Mouse (Mus musculus) E14TG2a.4 (cell line): ENCODE measurements around the gene Trpv4.
A peak's percentile ranks its signal among the peaks of the same experiment; 100 is the strongest.

ENCODE experiments used
- H3K27me3 ChIP-seq: 2 replicates; pipeline ENCODE4 v1.6.1; 2014; ENCODE audit warnings: low read length, control low read depth; ENCODE audit not compliant: insufficient read depth
- H3K36me3 ChIP-seq: 2 replicates; pipeline ENCODE4 v1.6.1; 2014; ENCODE audit warnings: low read length, control low read depth; ENCODE audit not compliant: insufficient read depth
- H3K4me1 ChIP-seq: replicated peaks from 2 replicates; pipeline ENCODE4 v1.6.1; 2014; ENCODE audit warnings: low read depth, low read length, control low read depth
- H3K4me3 ChIP-seq: replicated peaks from 2 replicates; pipeline ENCODE4 v1.5.1; 2014; ENCODE audit warnings: mild to moderate bottlenecking, low read length
- H3K9me3 ChIP-seq: 2 replicates; pipeline ENCODE4 v1.6.1; 2014; ENCODE audit warnings: low read length, control low read depth
- CTCF ChIP-seq: conservative IDR thresholded peaks from 2 replicates; pipeline ENCODE4 v1.5.1; 2014; ENCODE audit warnings: low read length
- NANOG ChIP-seq: IDR thresholded peaks from 2 replicates; pipeline ENCODE4 v1.6.1; 2014; ENCODE audit warnings: borderline replicate concordance, low read length, mixed read lengths
- POU5F1 ChIP-seq: IDR thresholded peaks from 2 replicates; pipeline ENCODE4 v1.6.1; 2014; ENCODE audit warnings: low read length, borderline replicate concordance

Gene Trpv4

DNA sequence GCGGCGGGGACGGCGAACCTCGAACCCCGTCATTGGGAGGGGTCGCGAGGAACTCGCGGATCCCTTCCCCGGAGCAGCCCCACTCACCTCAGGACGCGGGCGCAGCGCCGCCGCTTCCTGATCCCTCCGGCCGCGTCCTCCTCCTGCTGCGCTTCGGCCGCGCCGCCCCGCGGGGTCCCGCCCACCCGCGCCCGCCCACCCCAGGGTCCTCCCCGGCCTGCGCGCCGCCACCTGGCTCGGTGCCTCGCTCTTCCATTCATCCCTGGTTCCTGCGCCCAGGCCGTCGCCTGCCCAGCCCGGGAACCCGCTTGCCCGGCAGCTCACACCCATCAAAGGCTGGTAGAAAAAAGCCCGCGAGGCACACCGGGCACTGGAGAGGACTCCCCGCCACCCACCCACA, at the start of gene Trpv4:
Trpv4 (minus strand) TSS at position 167 of the 400 bp plus-strand sequence.
- Histone ChIP-seq H3K9me3 (peaks cover 4% of the 10 kb centered on the region; the same call in 1 of the 2 replicates), H3K36me3 (peaks cover 4% of the 10 kb centered on the region; the same call in 1 of the 2 replicates), H3K4me1 (peaks cover 27% of the 10 kb centered on the region), H3K27me3 (peaks cover 59% of the 10 kb centered on the region), H3K4me3 (peak within 1 kb of the TSS; percentile 78)
- TF ChIP-seq NANOG (no peak), CTCF (no peak), POU5F1 (no peak)

- H3K27me3 ChIP-seq: no peaks in the 10 kb centered on the region; the same call in 1 of the 2 replicates
- peak; percentile 52 for TF ChIP-seq CTCF
- no peak for TF ChIP-seq POU5F1
- peaks cover 36% of the 10 kb centered on the region for H3K36me3 ChIP-seq
- peak within 1 kb of the TSS; percentile 90 for H3K4me3 ChIP-seq
- no peaks in the 10 kb centered on the region for H3K9me3 ChIP-seq
- peaks cover 39% of the 10 kb centered on the region for H3K4me1 ChIP-seq
These were observed 49.2 kb upstream of the Trpv4 start, which contains the start of gene Tchp for GRCm38 (mm10) chr5:114707265-114708068. Gene Tchp (plus strand): TSS chr5:114707760.

- Histone ChIP-seq H3K9me3 (no peaks in the 10 kb centered on the region), H3K36me3 (no peaks in the 10 kb centered on the region), H3K4me1 (peaks cover 33% of the 10 kb centered on the region), H3K4me3 (no peak overlapping the region), H3K27me3 (no peaks in the 10 kb centered on the region; the same call in 1 of the 2 replicates)
- TF ChIP-seq NANOG (no peak), CTCF (no peak; the same call in 1 of the 2 replicates), POU5F1 (no peak)
These were observed 44.5 kb upstream of the Trpv4 start for GRCm38 (mm10) chr5:114702403-114703392.

- TF ChIP-seq POU5F1: no peak
- no peak for TF ChIP-seq CTCF
- no peak for TF ChIP-seq NANOG
- Histone ChIP-seq H3K9me3 (no peaks in the 10 kb centered on the region), H3K4me3 (peak overlapping the region; percentile 71)
These were observed 40.8 kb upstream of the Trpv4 start for GRCm38 (mm10) chr5:114699015-114699414.

DNA sequence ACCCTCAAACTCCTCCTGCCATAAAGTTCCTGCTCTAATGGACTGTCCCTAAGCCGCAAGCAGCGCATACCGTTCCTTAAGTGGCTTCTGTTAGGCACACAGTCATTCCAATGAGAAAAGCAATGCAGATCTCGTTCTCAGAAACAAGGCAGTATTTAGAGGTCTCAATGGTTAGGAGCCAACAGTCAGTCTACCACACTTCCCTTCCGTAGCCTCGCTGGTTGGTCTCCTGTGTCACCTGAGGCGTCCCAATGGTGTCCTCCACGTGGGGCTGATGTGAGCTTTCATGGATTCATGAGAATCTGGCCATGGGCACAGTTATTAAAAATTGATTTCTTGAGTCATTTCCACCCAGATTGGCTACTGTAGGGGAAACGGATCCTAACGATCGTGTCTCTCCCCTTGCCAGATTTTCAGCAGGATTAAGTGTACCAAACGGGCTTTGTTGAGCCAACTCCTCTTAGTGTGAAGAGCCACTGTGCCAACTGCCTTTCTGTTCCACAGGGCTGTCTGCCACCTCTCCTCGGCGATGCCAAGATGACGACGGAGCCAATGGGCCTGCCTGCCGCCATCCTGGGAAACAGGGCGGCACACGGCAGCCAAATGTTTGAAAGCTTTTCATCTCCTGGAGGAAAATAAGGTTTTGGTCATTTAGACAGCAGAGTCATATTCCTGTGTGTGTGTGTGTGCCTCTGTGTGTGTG, 40.0 kb upstream of the Trpv4 start:
- TF ChIP-seq POU5F1: no peak
- TF ChIP-seq NANOG: no peak
- no peak for TF ChIP-seq CTCF
- Histone ChIP-seq H3K27me3 (0 out of 2 replicates have a peak, but pooled peaks cover 13% of the 10 kb centered on the region), H3K4me1 (peaks cover 49% of the 10 kb centered on the region), H3K4me3 (no peak overlapping the region), H3K36me3 (no peaks in the 10 kb centered on the region), H3K9me3 (no peaks in the 10 kb centered on the region)

More at GRCm38 (mm10) chr5:114699015-114699414, 40.8 kb upstream of the Trpv4 start:
- Histone ChIP-seq H3K4me1 (peaks cover 52% of the 10 kb centered on the region), H3K27me3 (peaks cover 5% of the 10 kb centered on the region; the same call in 1 of the 2 replicates), H3K36me3 (no peaks in the 10 kb centered on the region)

DNA sequence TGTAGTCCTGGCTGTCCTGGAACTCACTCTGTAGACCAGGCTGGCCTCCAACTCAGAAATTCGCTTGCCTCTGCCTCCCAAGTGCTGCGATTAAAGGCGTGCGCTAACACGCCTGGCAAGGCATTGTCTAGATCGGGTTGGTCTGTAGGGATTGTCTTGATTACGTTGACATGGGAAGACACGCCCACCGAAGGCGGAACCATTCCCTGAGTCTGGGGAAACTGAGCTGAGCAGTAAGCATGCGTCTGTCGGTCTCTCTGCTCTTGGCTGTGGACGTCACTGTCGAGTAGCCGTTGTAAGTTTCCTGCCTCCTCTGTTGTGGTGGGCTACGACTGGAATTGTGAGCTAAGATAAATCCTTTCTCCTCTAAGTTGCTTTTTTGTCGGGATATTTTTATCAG, 38.7 kb upstream of the Trpv4 start:
- H3K9me3 ChIP-seq: no peaks in the 10 kb centered on the region
- no peaks in the 10 kb centered on the region for H3K36me3 ChIP-seq
- H3K27me3 ChIP-seq: 0 out of 2 replicates have a peak, but pooled peaks cover 13% of the 10 kb centered on the region
- peaks cover 44% of the 10 kb centered on the region for H3K4me1 ChIP-seq
- no peak for TF ChIP-seq NANOG
- TF ChIP-seq POU5F1: no peak
- no peak for TF ChIP-seq CTCF
- peak overlapping the region; percentile 55 for H3K4me3 ChIP-seq

GRCm38 (mm10) chr5:114695775-114696174, 37.6 kb upstream of the Trpv4 start:
- Histone ChIP-seq H3K9me3 (no peaks in the 10 kb centered on the region), H3K27me3 (0 out of 2 replicates have a peak, but pooled peaks cover 13% of the 10 kb centered on the region), H3K4me3 (no peak overlapping the region)

More at GRCm38 (mm10) chr5:114695775-114696174, 37.6 kb upstream of the Trpv4 start:
- Histone ChIP-seq H3K4me1 (peaks cover 47% of the 10 kb centered on the region), H3K36me3 (no peaks in the 10 kb centered on the region)
- TF ChIP-seq CTCF (no peak), POU5F1 (no peak), NANOG (no peak)
